Mouse (Mus musculus) myocyte (in vitro differentiated cells): Measurements from ENCODE around the gene Ccr1.

ENCODE experiments used
- CEBPB ChIP-seq: IDR thresholded peaks from 2 replicates; pipeline ENCODE4 v1.6.1; 2011; ENCODE audit warnings: mild to moderate bottlenecking, moderate library complexity; ENCODE audit not compliant: poor library complexity, insufficient read depth, severe bottlenecking
- MAX ChIP-seq: IDR thresholded peaks from one replicate; pipeline ENCODE4 v1.6.1; 2011; ENCODE audit warnings: low read depth, mild to moderate bottlenecking, control low read depth
- MYOD1 ChIP-seq, 3 experiments: IDR thresholded peaks; one replicate each; pipeline ENCODE4 v1.6.1; 2011; ENCODE audit warnings: control low read depth in 2 of 3, low read depth in 2 of 3, mild to moderate bottlenecking in 2 of 3, moderate library complexity in 1 of 3; ENCODE audit not compliant: insufficient read length in 2 of 3, control insufficient read depth in 1 of 3
- POLR2A ChIP-seq: IDR thresholded peaks from one replicate; pipeline ENCODE4 v1.6.1; 2011; ENCODE audit warnings: low read depth, mild to moderate bottlenecking, control low read depth, moderate library complexity; ENCODE audit not compliant: insufficient read length
- POLR2AphosphoS2 ChIP-seq: IDR thresholded peaks from one replicate; pipeline ENCODE4 v1.6.1; 2011; ENCODE audit warnings: low read depth, control low read depth; ENCODE audit not compliant: insufficient read length

- TF ChIP-seq CEBPB, result no peak
- TF ChIP-seq MAX, result no peak
- no peak for TF ChIP-seq MYOD1 (IDR thresholded peaks at IDR 0.05; ENCODE audit: control insufficient read depth in 1 of 3, insufficient read length in 2 of 3, low read depth in 2 of 3)
- no peak for TF ChIP-seq POLR2AphosphoS2
- no peak for TF ChIP-seq POLR2A
Measured at GRCm38 (mm10) chr9:123953551-123953950, 14.9 kb downstream of the Ccr1 start.
